Mouse (Mus musculus): ENCODE data around the gene Npnt.

- TF ChIP-seq CTCF (IDR thresholded peaks at IDR 0.05; ENCODE audit: control insufficient read depth, insufficient read depth, low read length) (no peak), POLR2A (IDR thresholded peaks at IDR 0.05; ENCODE audit: borderline replicate concordance, control insufficient read depth, low read depth, low read length) (no peak)
Measured at GRCm38 (mm10) chr3:132948298-132948795, 1.7 kb downstream of the Npnt start.

Data from bone marrow, adult 2 months (tissue).